Mouse (Mus musculus): ENCODE measurements around the gene Slc22a12. TPM values are rescaled to one million over a fixed set of nuclear protein-coding genes. Genes with fewer than 3 reads are reported as not detected.

Slc22a12 gene
- 1,526 and 1,915 TPM in 2 replicates for polyA plus RNA-seq (2012; rRNA removed)

DNA sequence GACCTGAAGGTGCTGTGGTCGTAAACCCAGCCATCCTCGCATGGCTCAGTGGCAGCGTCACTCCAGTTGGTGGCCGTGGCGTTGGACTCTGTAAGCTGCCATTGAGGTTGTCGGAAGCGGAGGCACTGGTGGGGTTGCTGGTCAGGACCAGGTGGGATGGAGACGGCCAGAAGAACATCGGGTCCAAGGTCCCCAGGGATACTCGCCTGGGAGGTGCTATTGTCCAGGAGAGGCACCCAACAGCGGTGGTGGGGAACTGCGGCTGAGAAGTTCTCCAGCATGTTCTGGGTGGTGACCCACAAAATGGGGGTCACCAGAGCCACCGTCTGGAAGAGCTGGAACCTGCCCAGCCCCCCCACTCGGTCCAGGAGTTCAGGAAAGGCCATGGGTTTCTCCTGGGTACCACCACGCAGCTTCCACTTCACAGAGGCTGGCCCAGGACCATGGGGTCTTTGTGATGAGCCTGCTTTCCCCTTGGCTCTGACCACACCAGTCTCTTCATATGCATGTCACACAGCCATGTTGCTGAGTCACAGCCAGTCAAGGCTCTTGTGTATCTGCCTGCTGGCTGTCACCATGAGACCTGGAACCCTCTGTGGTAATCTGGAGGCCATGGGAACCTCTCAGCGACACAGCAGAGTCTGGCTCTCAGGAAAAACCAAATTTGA lies at the start of gene Slc22a12:
TSS of gene Slc22a12 (minus strand) at position 666 of the 668 bp plus-strand sequence.
- peak within 1 kb of the TSS; percentile 86 for H3K27ac ChIP-seq (ENCODE audit: insufficient read depth, low read depth, low read length)
- peaks cover 20% of the 10 kb centered on the region for H3K4me1 ChIP-seq (ENCODE audit: control insufficient read depth, insufficient read depth, low read length)
- no peaks in the 10 kb centered on the region for H3K36me3 ChIP-seq (ENCODE audit: control insufficient read depth, insufficient read depth, low read length)
- peak; percentile 57 for DNase-seq
- TF ChIP-seq CTCF (conservative IDR thresholded peaks at IDR 0.05; ENCODE audit: insufficient read depth, insufficient read length, low read depth, low read length) (no peak), POLR2A (IDR thresholded peaks at IDR 0.05; ENCODE audit: low read depth, low read length) (peak; percentile 3)
- peak within 1 kb of the TSS; percentile 62 for H3K4me3 ChIP-seq (ENCODE audit: insufficient read depth, low read depth, low read length)
- 52% methylated on average over 16 of the region's 16 CpGs for WGBS
- no peaks in the 10 kb centered on the region for H3K27me3 ChIP-seq (replicated peaks; ENCODE audit: control insufficient read depth, insufficient read depth, low read length)

DNA sequence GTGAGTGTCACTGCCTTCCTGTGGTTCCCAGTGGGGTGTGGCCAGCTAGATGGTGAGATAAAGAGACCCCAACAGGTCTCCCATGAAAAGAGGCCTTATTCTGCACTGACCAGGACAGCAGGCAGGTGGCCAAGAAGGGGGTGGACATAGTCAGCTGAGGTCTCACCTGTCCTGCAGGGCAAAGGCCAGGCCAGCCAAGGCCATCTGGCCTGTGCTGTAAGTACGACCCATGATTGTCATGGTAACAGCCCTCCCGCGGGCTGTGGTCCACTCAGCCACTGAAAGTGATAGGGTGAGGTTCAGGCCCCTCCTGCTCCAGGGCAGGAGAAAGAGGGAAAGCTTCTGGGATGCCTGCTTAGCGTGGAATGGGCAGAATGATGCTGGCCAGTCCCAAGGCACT lies 29.2 kb upstream of the Slc22a12 start:
- Histone ChIP-seq H3K27ac (ENCODE audit: insufficient read depth, low read depth, low read length) (peak overlapping the region; percentile 33; the same call in 1 of the 2 replicates), H3K4me3 (ENCODE audit: insufficient read depth, low read depth, low read length) (no peak overlapping the region), H3K27me3 (replicated peaks; ENCODE audit: control insufficient read depth, insufficient read depth, low read length) (no peaks in the 10 kb centered on the region), H3K36me3 (ENCODE audit: control insufficient read depth, insufficient read depth, low read length) (no peaks in the 10 kb centered on the region), H3K4me1 (ENCODE audit: control insufficient read depth, insufficient read depth, low read length) (peaks cover 16% of the 10 kb centered on the region)
- DNase-seq = peak; percentile 77
- WGBS = 36% methylated on average over 4 of the region's 4 CpGs
- no peak for TF ChIP-seq CTCF (conservative IDR thresholded peaks at IDR 0.05; ENCODE audit: insufficient read depth, insufficient read length, low read depth, low read length)
- TF ChIP-seq POLR2A (IDR thresholded peaks at IDR 0.05; ENCODE audit: low read depth, low read length) = no peak

DNA sequence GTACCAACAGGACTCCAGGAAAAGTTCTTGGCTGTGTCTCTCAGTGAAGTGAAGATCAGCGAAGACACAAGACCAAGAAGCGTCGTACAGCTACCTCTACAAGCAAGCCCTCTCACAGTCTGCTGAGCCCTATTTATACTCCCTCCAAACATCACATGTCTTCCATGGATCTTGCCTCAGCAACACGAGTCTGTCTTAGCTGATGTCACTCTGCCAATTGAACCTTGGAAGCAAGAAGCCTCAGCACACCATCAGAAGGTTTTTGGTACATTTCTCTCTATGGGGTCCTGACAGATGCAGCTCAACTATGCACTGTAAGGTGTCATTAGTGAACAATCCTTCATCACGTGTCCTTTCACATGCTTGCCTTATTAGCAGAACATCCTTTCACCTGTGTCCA lies 28.6 kb upstream of the Slc22a12 start:
- no peak for TF ChIP-seq CTCF (conservative IDR thresholded peaks at IDR 0.05; ENCODE audit: insufficient read depth, insufficient read length, low read depth, low read length)
- no peak for TF ChIP-seq POLR2A (IDR thresholded peaks at IDR 0.05; ENCODE audit: low read depth, low read length)
- WGBS = 56% methylated on average over 5 of the region's 5 CpGs
- no peaks in the 10 kb centered on the region for H3K36me3 ChIP-seq (ENCODE audit: control insufficient read depth, insufficient read depth, low read length)
- no peak overlapping the region; the same call in 1 of the 2 replicates for H3K27ac ChIP-seq (ENCODE audit: insufficient read depth, low read depth, low read length)
- peak; percentile 72 for DNase-seq
- H3K27me3 ChIP-seq (replicated peaks; ENCODE audit: control insufficient read depth, insufficient read depth, low read length) = no peaks in the 10 kb centered on the region
- H3K4me1 ChIP-seq (ENCODE audit: control insufficient read depth, insufficient read depth, low read length) = peaks cover 11% of the 10 kb centered on the region
- H3K4me3 ChIP-seq (ENCODE audit: insufficient read depth, low read depth, low read length) = no peak overlapping the region

DNA sequence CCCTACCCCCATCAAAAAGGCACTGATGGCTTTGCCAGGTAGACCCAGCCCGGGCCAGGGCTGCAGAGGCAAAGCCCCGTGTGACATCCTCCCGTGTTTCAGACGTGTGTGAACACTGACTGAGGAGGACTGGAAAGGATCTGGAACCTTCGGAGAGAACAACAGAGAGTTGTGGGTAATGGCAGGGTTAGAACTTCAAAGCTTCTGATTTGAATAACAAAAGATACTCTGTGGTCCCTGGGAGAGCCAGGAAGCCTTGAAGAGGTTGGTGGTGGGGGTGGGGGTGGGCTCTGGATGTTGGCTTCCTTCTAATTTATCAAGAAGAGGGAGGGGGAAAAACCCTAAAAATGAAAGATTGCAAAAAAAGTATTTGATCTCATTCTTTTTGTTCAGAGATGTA lies 26.7 kb upstream of the Slc22a12 start:
- WGBS = 64% methylated on average over 5 of the region's 5 CpGs
- H3K27me3 ChIP-seq (replicated peaks; ENCODE audit: control insufficient read depth, insufficient read depth, low read length) = no peaks in the 10 kb centered on the region
- no peak for DNase-seq
- no peaks in the 10 kb centered on the region for H3K36me3 ChIP-seq (ENCODE audit: control insufficient read depth, insufficient read depth, low read length)
- no peak overlapping the region for H3K4me3 ChIP-seq (ENCODE audit: insufficient read depth, low read depth, low read length)
- no peak for TF ChIP-seq POLR2A (IDR thresholded peaks at IDR 0.05; ENCODE audit: low read depth, low read length)
- TF ChIP-seq CTCF (conservative IDR thresholded peaks at IDR 0.05; ENCODE audit: insufficient read depth, insufficient read length, low read depth, low read length) = no peak
- H3K27ac ChIP-seq (ENCODE audit: insufficient read depth, low read depth, low read length) = no peak overlapping the region
- H3K4me1 ChIP-seq (ENCODE audit: control insufficient read depth, insufficient read depth, low read length) = peaks cover 3% of the 10 kb centered on the region; the same call in 1 of the 2 replicates

DNA sequence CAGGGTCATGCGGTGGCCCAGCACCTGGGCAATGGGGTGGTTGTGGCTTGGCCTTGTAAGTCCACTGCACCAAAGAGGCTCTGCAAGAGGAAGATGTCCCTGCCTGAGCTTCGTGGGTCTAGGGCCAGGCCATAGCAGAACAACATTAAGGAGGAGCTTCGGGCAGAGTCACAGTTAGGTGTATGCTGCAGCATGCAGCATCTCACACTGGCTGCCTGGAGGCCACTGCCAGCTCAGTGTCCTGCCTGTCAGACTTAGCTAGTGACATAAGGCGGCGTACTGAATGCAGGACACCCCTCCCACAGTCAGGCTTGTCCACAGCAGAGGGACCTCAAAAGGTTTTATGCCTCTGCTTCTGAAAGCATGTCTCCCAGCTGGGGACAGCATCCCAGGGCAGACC lies 26.2 kb upstream of the Slc22a12 start:
- Histone ChIP-seq H3K4me1 (ENCODE audit: control insufficient read depth, insufficient read depth, low read length) (peaks cover 3% of the 10 kb centered on the region; the same call in 1 of the 2 replicates), H3K4me3 (ENCODE audit: insufficient read depth, low read depth, low read length) (no peak overlapping the region), H3K36me3 (ENCODE audit: control insufficient read depth, insufficient read depth, low read length) (no peaks in the 10 kb centered on the region), H3K27me3 (replicated peaks; ENCODE audit: control insufficient read depth, insufficient read depth, low read length) (no peaks in the 10 kb centered on the region), H3K27ac (ENCODE audit: insufficient read depth, low read depth, low read length) (no peak overlapping the region)
- no peak for DNase-seq
- TF ChIP-seq CTCF (conservative IDR thresholded peaks at IDR 0.05; ENCODE audit: insufficient read depth, insufficient read length, low read depth, low read length) (no peak), POLR2A (IDR thresholded peaks at IDR 0.05; ENCODE audit: low read depth, low read length) (no peak)
- 89% methylated on average over 5 of the region's 5 CpGs for WGBS

DNA sequence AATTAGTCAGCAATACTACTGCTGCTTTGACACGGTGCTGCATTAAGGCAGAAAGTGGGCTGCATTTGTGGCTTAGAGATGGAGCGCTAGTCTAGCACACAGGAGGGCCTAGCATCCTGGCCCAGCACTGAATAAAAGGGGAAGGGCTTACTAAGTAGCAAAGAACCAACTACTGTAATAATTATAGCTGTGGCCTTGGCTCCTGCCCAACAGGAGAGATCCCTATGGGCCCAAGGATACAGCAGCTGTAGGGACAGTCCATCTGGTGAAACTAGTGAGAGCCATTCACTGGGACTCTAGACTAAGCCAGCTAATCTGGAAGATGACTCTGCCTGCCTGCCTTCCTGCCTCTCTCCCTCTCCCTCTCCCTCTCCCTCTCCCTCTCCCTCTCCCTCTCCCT lies 23.6 kb upstream of the Slc22a12 start:
- H3K27ac ChIP-seq (ENCODE audit: insufficient read depth, low read depth, low read length) = no peak overlapping the region
- no peak overlapping the region for H3K4me3 ChIP-seq (ENCODE audit: insufficient read depth, low read depth, low read length)
- WGBS = 94% methylated on average over 2 of the region's 2 CpGs
- no peak for DNase-seq
- no peaks in the 10 kb centered on the region for H3K27me3 ChIP-seq (replicated peaks; ENCODE audit: control insufficient read depth, insufficient read depth, low read length)
- TF ChIP-seq CTCF (conservative IDR thresholded peaks at IDR 0.05; ENCODE audit: insufficient read depth, insufficient read length, low read depth, low read length) (no peak), POLR2A (IDR thresholded peaks at IDR 0.05; ENCODE audit: low read depth, low read length) (no peak)
- H3K36me3 ChIP-seq (ENCODE audit: control insufficient read depth, insufficient read depth, low read length) = no peaks in the 10 kb centered on the region
- peaks cover 2% of the 10 kb centered on the region; the same call in 1 of the 2 replicates for H3K4me1 ChIP-seq (ENCODE audit: control insufficient read depth, insufficient read depth, low read length)

DNA sequence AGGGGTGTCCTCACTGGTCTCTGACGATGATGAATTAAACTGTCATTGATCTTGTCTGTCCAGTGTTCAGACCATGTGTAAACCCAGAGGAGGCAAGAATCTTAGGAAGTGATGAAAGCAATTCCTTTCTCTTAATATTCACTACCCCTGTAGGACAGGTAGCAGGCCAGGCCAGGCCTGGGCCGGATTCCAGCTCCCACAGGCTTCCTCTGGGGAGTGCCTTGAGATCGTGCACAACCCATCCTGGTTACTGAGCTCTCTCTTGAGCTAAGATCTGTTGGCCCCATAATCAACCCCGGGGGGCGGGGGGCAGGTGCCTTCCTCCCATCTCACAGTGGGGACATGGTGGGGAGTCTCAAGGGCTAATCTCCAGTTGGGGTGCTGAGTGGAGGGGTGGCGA lies 22.3 kb upstream of the Slc22a12 start:
- WGBS = 93% methylated on average over 6 of the region's 6 CpGs
- TF ChIP-seq CTCF (conservative IDR thresholded peaks at IDR 0.05; ENCODE audit: insufficient read depth, insufficient read length, low read depth, low read length) = no peak
- no peaks in the 10 kb centered on the region for H3K27me3 ChIP-seq (replicated peaks; ENCODE audit: control insufficient read depth, insufficient read depth, low read length)
- no peak overlapping the region for H3K4me3 ChIP-seq (ENCODE audit: insufficient read depth, low read depth, low read length)
- no peaks in the 10 kb centered on the region for H3K36me3 ChIP-seq (ENCODE audit: control insufficient read depth, insufficient read depth, low read length)
- H3K27ac ChIP-seq (ENCODE audit: insufficient read depth, low read depth, low read length) = no peak overlapping the region
- peaks cover 7% of the 10 kb centered on the region; the same call in 1 of the 2 replicates for H3K4me1 ChIP-seq (ENCODE audit: control insufficient read depth, insufficient read depth, low read length)
- DNase-seq = no peak

Data from kidney, adult 2 months (tissue).